Mouse (Mus musculus): Measurements from ENCODE around the gene Shpk. TPM values are rescaled to one million over a fixed set of nuclear protein-coding genes. Genes with fewer than 3 reads are reported as not detected.

Gene Shpk
- total and polyA plus RNA-seq, 2 experiments from 2014 or later, result 1.8 to 2.2 TPM

DNA sequence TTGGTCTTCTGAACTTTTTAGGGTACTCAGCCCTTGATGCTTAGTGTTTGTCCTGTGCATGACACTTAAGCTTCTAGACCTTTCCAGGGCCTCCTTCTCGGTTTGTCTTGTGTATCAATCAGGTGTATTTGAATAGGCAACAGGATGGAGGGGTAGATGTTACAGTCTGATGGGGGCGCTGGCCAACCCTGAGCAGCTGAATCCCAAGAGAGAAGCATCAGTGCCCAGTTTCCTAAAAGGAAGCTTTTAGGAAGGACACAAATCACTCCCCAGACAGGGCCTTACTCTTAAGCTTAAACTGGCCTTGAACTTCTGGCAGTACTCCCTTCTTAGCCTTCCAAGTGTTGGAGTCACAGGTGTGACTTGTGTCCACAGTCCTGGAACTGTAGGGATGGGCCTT lies 21.4 kb upstream of the Shpk start:
- H3K27me3 ChIP-seq (ENCODE audit: insufficient read depth, low read length), result no peaks in the 10 kb centered on the region
- no peaks in the 10 kb centered on the region for H3K9me3 ChIP-seq (ENCODE audit: low read length)
- peak overlapping the region; percentile 71 for H3K9ac ChIP-seq
- H3K36me3 ChIP-seq (ENCODE audit: insufficient read depth), result peaks cover 19% of the 10 kb centered on the region
- peak overlapping the region; percentile 67 for H3K4me2 ChIP-seq (ENCODE audit: low read depth)
- ATAC-seq (no peak), DNase-seq (no peak)
- 6% methylated on average over 2 of the region's 2 CpGs for WGBS
- TF ChIP-seq CTCF (IDR thresholded peaks at IDR 0.05; ENCODE audit: low read depth), result no peak; the same call in 1 of the 2 replicates
- peaks cover 20% of the 10 kb centered on the region for H3K4me1 ChIP-seq (ENCODE audit: insufficient read depth)
- peak overlapping the region; percentile 42; the same call in 1 of the 2 replicates for H3K27ac ChIP-seq (ENCODE audit: low read depth, low read length)
- H3K4me3 ChIP-seq (ENCODE audit: low read depth, low read length), result peak overlapping the region; percentile 95

- Histone ChIP-seq H3K9me3 (ENCODE audit: low read length) (no peaks in the 10 kb centered on the region), H3K27me3 (ENCODE audit: insufficient read depth, low read length) (no peaks in the 10 kb centered on the region), H3K36me3 (ENCODE audit: insufficient read depth) (peaks cover 57% of the 10 kb centered on the region), H3K9ac (no peak overlapping the region), H3K4me2 (ENCODE audit: low read depth) (no peak overlapping the region), H3K27ac (ENCODE audit: low read depth, low read length) (no peak overlapping the region), H3K4me3 (ENCODE audit: low read depth, low read length) (no peak overlapping the region), H3K4me1 (ENCODE audit: insufficient read depth) (no peaks in the 10 kb centered on the region)
- ATAC-seq (no peak), DNase-seq (no peak)
- WGBS, result 90% methylated on average over 10 of the region's 10 CpGs
- TF ChIP-seq CTCF (IDR thresholded peaks at IDR 0.05; ENCODE audit: low read depth), result no peak
These were observed 13.2 kb upstream of the Shpk start for GRCm38 (mm10) chr11:73185872-73186615.

DNA sequence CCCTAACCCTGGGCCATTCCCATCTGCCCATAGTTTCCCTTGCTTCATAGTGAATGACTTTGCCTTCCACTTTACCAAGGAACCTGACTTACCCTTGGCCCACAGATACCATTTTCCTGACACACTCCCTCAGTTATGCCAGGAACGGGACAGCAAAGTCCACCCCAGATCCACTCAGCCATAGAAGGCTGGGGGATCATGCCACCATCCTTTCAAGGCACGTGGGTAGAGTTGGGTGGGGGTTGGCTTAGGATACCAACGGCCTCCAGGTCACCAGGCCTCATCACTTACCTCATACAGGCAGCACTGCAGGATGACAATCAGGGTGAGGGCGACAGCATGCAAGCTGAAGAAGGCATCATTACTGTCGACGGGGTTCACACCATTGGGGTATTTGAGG lies 12.0 kb upstream of the Shpk start:
- Histone ChIP-seq H3K4me1 (ENCODE audit: insufficient read depth) (no peaks in the 10 kb centered on the region), H3K9ac (no peak overlapping the region), H3K9me3 (ENCODE audit: low read length) (no peaks in the 10 kb centered on the region), H3K27me3 (ENCODE audit: insufficient read depth, low read length) (no peaks in the 10 kb centered on the region), H3K36me3 (ENCODE audit: insufficient read depth) (peaks cover 67% of the 10 kb centered on the region), H3K27ac (ENCODE audit: low read depth, low read length) (no peak overlapping the region), H3K4me2 (ENCODE audit: low read depth) (no peak overlapping the region), H3K4me3 (ENCODE audit: low read depth, low read length) (no peak overlapping the region)
- no peak for TF ChIP-seq CTCF (IDR thresholded peaks at IDR 0.05; ENCODE audit: low read depth)
- DNase-seq, result no peak
- WGBS, result 95% methylated on average over 6 of the region's 6 CpGs
- ATAC-seq, result no peak

- Histone ChIP-seq H3K9me3 (ENCODE audit: low read length) (no peaks in the 10 kb centered on the region), H3K27me3 (ENCODE audit: insufficient read depth, low read length) (no peaks in the 10 kb centered on the region), H3K36me3 (ENCODE audit: insufficient read depth) (peaks cover 53% of the 10 kb centered on the region), H3K27ac (ENCODE audit: low read depth, low read length) (no peak overlapping the region), H3K4me2 (ENCODE audit: low read depth) (no peak overlapping the region), H3K4me3 (ENCODE audit: low read depth, low read length) (no peak overlapping the region), H3K4me1 (ENCODE audit: insufficient read depth) (peaks cover 11% of the 10 kb centered on the region; the same call in 1 of the 2 replicates), H3K9ac (no peak overlapping the region)
- TF ChIP-seq CTCF (IDR thresholded peaks at IDR 0.05; ENCODE audit: low read depth), result no peak
- WGBS, result 83% methylated on average over 6 of the region's 6 CpGs
- no peak for DNase-seq
- 0 out of 2 replicates have a peak, but pooled peaks have one; percentile 12 for ATAC-seq
These were observed 6.2 kb upstream of the Shpk start for GRCm38 (mm10) chr11:73193047-73193446.

- Histone ChIP-seq H3K27me3 (ENCODE audit: insufficient read depth, low read length) (no peaks in the 10 kb centered on the region), H3K9ac (no peak overlapping the region), H3K9me3 (ENCODE audit: low read length) (no peaks in the 10 kb centered on the region), H3K4me3 (ENCODE audit: low read depth, low read length) (no peak overlapping the region), H3K4me2 (ENCODE audit: low read depth) (no peak overlapping the region), H3K4me1 (ENCODE audit: insufficient read depth) (peaks cover 15% of the 10 kb centered on the region; the same call in 1 of the 2 replicates), H3K27ac (ENCODE audit: low read depth, low read length) (no peak overlapping the region), H3K36me3 (ENCODE audit: insufficient read depth) (peaks cover 40% of the 10 kb centered on the region)
- 76% methylated on average over 2 of the region's 2 CpGs for WGBS
- no peak for TF ChIP-seq CTCF (IDR thresholded peaks at IDR 0.05; ENCODE audit: low read depth)
- DNase-seq, result no peak
- no peak for ATAC-seq
These were observed 4.8 kb upstream of the Shpk start for GRCm38 (mm10) chr11:73194444-73194843.

DNA sequence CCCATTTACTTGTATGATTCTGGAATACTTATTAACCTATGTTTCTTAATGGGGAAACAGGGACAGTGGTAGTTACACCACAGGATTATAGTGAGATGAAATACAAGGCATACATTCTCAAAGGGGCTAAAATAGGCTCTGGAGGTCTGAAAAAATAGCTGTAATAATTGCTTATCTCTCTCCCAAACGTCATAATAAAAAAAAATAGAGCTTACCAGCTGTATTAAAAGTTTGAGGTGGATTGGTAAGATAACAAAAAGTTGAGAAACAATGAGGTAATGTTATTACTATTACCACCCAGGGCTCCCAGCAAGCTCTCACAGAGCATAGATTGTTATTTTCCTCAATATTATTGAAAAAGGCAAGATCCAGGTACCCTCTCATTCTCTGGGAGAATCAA lies 1.1 kb upstream of the Shpk start:
- Histone ChIP-seq H3K27ac (ENCODE audit: low read depth, low read length) (no peak overlapping the region), H3K4me2 (ENCODE audit: low read depth) (peak overlapping the region; percentile 97), H3K9me3 (ENCODE audit: low read length) (no peaks in the 10 kb centered on the region), H3K36me3 (ENCODE audit: insufficient read depth) (peaks cover 10% of the 10 kb centered on the region), H3K27me3 (ENCODE audit: insufficient read depth, low read length) (no peaks in the 10 kb centered on the region; the same call in 1 of the 2 replicates), H3K4me3 (ENCODE audit: low read depth, low read length) (peak overlapping the region; percentile 78), H3K9ac (peak overlapping the region; percentile 68; the same call in 1 of the 2 replicates), H3K4me1 (ENCODE audit: insufficient read depth) (peaks cover 20% of the 10 kb centered on the region)
- WGBS, result 12% methylated on average over 1 of the region's 1 CpGs
- no peak for TF ChIP-seq CTCF (IDR thresholded peaks at IDR 0.05; ENCODE audit: low read depth)
- no peak for ATAC-seq
- DNase-seq, result no peak

DNA sequence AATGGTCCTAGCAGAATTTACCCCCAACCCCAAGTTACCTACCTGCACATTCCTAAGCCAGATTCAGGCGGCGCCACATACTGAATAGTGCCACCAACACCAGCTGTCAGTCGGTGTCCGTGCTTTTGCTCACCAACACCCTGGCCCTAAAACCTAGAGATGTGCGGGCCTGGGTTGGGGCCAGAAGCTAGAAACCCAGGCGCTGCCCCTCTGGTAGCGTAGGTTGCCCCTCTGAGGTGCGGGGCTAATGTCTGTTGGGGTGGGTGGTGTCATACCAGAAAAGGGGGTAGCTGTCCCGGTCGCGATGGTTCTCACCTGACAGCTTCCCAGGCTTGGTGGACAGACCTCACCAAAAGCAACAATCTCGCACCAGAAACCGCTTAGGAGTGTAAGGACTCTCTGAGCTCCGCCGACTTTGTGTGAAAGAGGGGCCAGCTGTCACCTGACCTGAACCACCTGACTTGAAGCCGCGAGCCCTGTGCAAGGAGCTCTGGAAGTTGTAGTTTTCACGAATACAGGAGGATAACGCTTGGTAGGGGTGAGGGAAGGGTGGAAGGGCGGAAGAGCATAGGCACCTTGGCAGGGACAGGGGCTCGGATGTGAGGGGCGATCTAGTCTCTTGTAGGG lies 544 bp upstream of the Shpk start, which contains the start of gene Ctns:
Gene Ctns (minus strand): TSS at position 440 of the 627 bp plus-strand sequence.
- DNase-seq, result peak; percentile 92
- TF ChIP-seq CTCF (IDR thresholded peaks at IDR 0.05; ENCODE audit: low read depth), result no peak; the same call in 1 of the 2 replicates
- peak within 1 kb of the TSS; percentile 69; the same call in 1 of the 2 replicates for H3K27ac ChIP-seq (ENCODE audit: low read depth, low read length)
- H3K27me3 ChIP-seq (ENCODE audit: insufficient read depth, low read length), result no peaks in the 10 kb centered on the region; the same call in 1 of the 2 replicates
- H3K9me3 ChIP-seq (ENCODE audit: low read length), result no peaks in the 10 kb centered on the region
- peak; percentile 97 for ATAC-seq
- peaks cover 10% of the 10 kb centered on the region for H3K36me3 ChIP-seq (ENCODE audit: insufficient read depth)
- peak within 1 kb of the TSS; percentile 78 for H3K4me3 ChIP-seq (ENCODE audit: low read depth, low read length)
- H3K4me2 ChIP-seq (ENCODE audit: low read depth), result peak within 1 kb of the TSS; percentile 97
- peak within 1 kb of the TSS; percentile 68 for H3K9ac ChIP-seq
- WGBS, result under 1% methylated on average over 22 of the region's 22 CpGs
- peaks cover 20% of the 10 kb centered on the region for H3K4me1 ChIP-seq (ENCODE audit: insufficient read depth)

Measured in forebrain, postnatal 0 days (tissue).